Comparison of ENCODE assay signal across 37 mouse cellular contexts in genomic region chr11:70180496-70180895, GRCm38 (mm10). TPM values are rescaled to one million over a fixed set of nuclear protein-coding genes. Genes with fewer than 3 reads are reported as not detected.
"Had no signal": no experiment of that assay in that cellular context is flagged by ENCODE, and none has a peak within 500 bp of the region (broad histone marks: within the 10 kb centered on the region; RNA-seq: fewer than 3 reads in every experiment).

No protein-coding gene starts in this region.

- H3K4me3 ChIP-seq: left cerebral cortex, adult 2 months; limb, embryonic 10.5 days; limb, embryonic 12.5 days; limb, embryonic 13.5 days; limb, embryonic 15.5 days; liver, embryonic 12.5 days; liver, embryonic 13.5 days; liver, embryonic 15.5 days; lung, embryonic 15.5 days; megakaryocyte, embryonic 14.5 days; midbrain, embryonic 10.5 days; midbrain, embryonic 12.5 days; midbrain, embryonic 15.5 days; myocyte; neural tube, embryonic 12.5 days had no signal

- H3K27me3 ChIP-seq: limb, embryonic 12.5 days; limb, embryonic 13.5 days; limb, embryonic 15.5 days; liver, embryonic 12.5 days; liver, embryonic 13.5 days; liver, embryonic 15.5 days; midbrain, embryonic 12.5 days; midbrain, embryonic 15.5 days; neural tube, embryonic 12.5 days had no signal

- H3K9ac ChIP-seq: limb, embryonic 12.5 days; limb, embryonic 13.5 days; limb, embryonic 15.5 days; liver, embryonic 12.5 days; liver, embryonic 13.5 days; liver, embryonic 14.5 days; liver, embryonic 15.5 days; liver, postnatal 0 days; lung, embryonic 14.5 days; lung, embryonic 15.5 days; midbrain, embryonic 12.5 days; midbrain, embryonic 15.5 days; neural tube, embryonic 12.5 days had no signal

- H3K36me3 ChIP-seq: limb, embryonic 10.5 days; limb, embryonic 12.5 days; limb, embryonic 13.5 days; limb, embryonic 15.5 days; liver, embryonic 12.5 days; liver, embryonic 13.5 days; liver, embryonic 15.5 days; lung, embryonic 15.5 days; midbrain, embryonic 10.5 days; midbrain, embryonic 12.5 days; midbrain, embryonic 15.5 days; neural tube, embryonic 12.5 days had no signal

- H3K4me2 ChIP-seq: limb, embryonic 12.5 days; limb, embryonic 13.5 days; limb, embryonic 15.5 days; liver, embryonic 11.5 days; liver, embryonic 12.5 days; liver, embryonic 13.5 days; liver, embryonic 15.5 days; lung, embryonic 14.5 days; lung, embryonic 15.5 days; midbrain, embryonic 12.5 days; midbrain, embryonic 15.5 days; neural tube, embryonic 12.5 days had no signal

- ATAC-seq: liver, embryonic 12.5 days; liver, postnatal 0 days; midbrain, embryonic 15.5 days; midbrain, embryonic 16.5 days had no signal

- H3K4me1 ChIP-seq: limb, embryonic 10.5 days; limb, embryonic 12.5 days; limb, embryonic 13.5 days; limb, embryonic 15.5 days; liver, embryonic 12.5 days; liver, embryonic 13.5 days; liver, embryonic 15.5 days; lung, embryonic 15.5 days; midbrain, embryonic 10.5 days; midbrain, embryonic 12.5 days; midbrain, embryonic 15.5 days; neural tube, embryonic 12.5 days had no signal

- DNase-seq: left cerebral cortex, postnatal 4 days; liver; liver, embryonic 13.5 days; liver, postnatal 0 days; lung, adult 18-20 months; lung, adult 2 months; lung, embryonic 14.5 days; lung, postnatal 10 days; lung, postnatal 14 days; lung, postnatal 36 days; lung, postnatal 4 days; midbrain, embryonic 14.5 days had no signal

- H3K9me3 ChIP-seq: limb, embryonic 10.5 days; limb, embryonic 15.5 days; liver, embryonic 12.5 days; liver, embryonic 13.5 days; liver, embryonic 15.5 days; lung, embryonic 15.5 days; midbrain, embryonic 10.5 days; midbrain, embryonic 12.5 days; midbrain, embryonic 15.5 days; neural tube, embryonic 12.5 days had no signal

- H3K27ac ChIP-seq: left cerebral cortex, adult 2 months; limb, embryonic 10.5 days; limb, embryonic 12.5 days; limb, embryonic 13.5 days; limb, embryonic 15.5 days; liver, embryonic 12.5 days; liver, embryonic 13.5 days; liver, embryonic 14.5 days; liver, embryonic 15.5 days; lung, embryonic 15.5 days; macrophage; midbrain, embryonic 10.5 days; midbrain, embryonic 12.5 days; midbrain, embryonic 15.5 days; neural tube, embryonic 12.5 days had no signal

RNA-seq across cellular contexts. Expression of gene Clec10a, which starts 24.5 kb away (rescaled TPM):
- polyA plus RNA-seq: limb, embryonic 10.5 days; limb, embryonic 11.5 days; limb, embryonic 12.5 days; liver, embryonic 12.5 days had no signal

RNA-seq across cellular contexts. Expression of gene Slc16a11, which starts 32.1 kb away (rescaled TPM):
- total RNA-seq: megakaryocyte progenitor cell, adult 5-6 weeks; megakaryocyte, adult 5-6 weeks; megakaryocyte-erythroid progenitor cell, adult 5-6 weeks; monocyte, adult 5-6 weeks had no signal
- polyA plus RNA-seq: macrophage had no signal

RNA-seq across cellular contexts. Expression of gene Bcl6b, which starts 49.1 kb away (rescaled TPM):
- total RNA-seq: megakaryocyte progenitor cell, adult 5-6 weeks; monocyte, adult 5-6 weeks had no signal
- polyA plus RNA-seq: macrophage had no signal

RNA-seq across cellular contexts. Expression of gene Mgl2, which starts 50.4 kb away (rescaled TPM):
- total RNA-seq: liver, adult 2 months; megakaryocyte-erythroid progenitor cell, adult 5-6 weeks had no signal
- polyA plus RNA-seq: limb, embryonic 11.5 days; limb, embryonic 12.5 days; midbrain, embryonic 10.5 days; neural tube, embryonic 11.5 days had no signal
